Mouse (Mus musculus): ENCODE results near the gene Hif3a.
A peak's percentile ranks its signal among the peaks of the same experiment; 100 is the strongest.

Gene Hif3a

GRCm38 (mm10) chr7:17056601-17057523 is 5.4 kb downstream of the Hif3a start:
- DNase-seq (ENCODE audit: low read depth, low spot score): peak; percentile 67

GRCm38 (mm10) chr7:17056081-17056581 is 6.1 kb downstream of the Hif3a start:
- peak; percentile 98 for DNase-seq (ENCODE audit: low read depth, low spot score)

DNA sequence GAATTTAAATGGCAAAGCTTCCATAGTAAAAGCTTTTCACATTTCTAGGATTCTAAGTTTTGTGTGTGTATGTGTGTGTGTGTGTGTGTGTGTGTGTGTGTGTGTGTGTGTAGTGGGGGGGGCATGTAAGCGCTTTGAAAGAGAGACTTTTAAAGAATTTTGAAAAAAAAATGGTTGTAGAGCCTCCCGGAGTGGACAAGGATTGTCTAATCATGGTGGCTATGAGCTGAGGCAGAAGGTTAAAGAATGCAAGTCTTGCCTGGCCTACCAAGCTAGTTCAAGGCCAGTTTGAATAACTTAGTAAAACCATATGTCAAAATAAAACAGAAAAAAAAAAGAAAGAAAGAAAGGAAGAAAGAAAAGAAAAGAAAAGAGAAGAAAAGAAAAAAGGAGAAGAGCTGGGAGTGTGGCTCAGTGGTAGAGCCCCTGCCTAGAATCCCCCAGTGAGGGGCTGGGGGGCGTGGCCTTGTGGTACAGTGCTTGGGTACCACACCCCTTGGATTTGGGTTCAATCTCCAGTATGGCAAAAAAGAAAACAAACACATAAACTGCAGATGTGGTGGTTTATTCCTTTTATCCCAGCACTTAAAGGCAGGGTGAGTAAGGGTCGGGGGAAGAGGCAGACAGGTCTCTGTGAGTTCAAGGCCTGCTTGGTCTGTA is 6.8 kb downstream of the Hif3a start:
- DNase-seq (ENCODE audit: low read depth, low spot score): peak; percentile 29

GRCm38 (mm10) chr7:17054325-17054989 is 7.8 kb downstream of the Hif3a start:
- no peak for DNase-seq (ENCODE audit: low read depth, low spot score)

GRCm38 (mm10) chr7:17050933-17051594 is 11.2 kb downstream of the Hif3a start:
- DNase-seq (ENCODE audit: low read depth, low spot score): peak; percentile 83

DNA sequence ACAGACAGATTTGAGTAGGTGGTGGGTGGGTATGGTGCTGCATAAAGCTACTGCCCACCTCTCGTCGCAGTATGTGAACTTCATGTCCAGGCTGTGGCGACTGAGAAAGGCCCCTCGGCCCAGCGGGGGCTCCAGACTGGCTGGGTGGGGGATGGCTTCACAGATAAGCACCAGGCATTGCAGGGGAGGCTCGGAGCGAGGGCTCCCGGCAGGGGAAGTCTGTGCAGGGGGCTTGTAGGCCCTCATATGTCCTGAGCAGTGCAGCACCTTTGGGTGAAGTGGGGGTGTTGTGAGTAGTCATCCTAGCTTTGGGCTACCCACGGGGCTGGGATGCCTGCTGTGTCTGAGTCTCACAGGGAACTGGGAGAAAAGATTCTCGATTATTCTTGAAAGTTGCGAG is 11.7 kb downstream of the Hif3a start:
- DNase-seq (ENCODE audit: low read depth, low spot score): no peak

- no peak for DNase-seq (ENCODE audit: low read depth, low spot score)
Measured at GRCm38 (mm10) chr7:17048431-17049190, 13.6 kb downstream of the Hif3a start.

DNA sequence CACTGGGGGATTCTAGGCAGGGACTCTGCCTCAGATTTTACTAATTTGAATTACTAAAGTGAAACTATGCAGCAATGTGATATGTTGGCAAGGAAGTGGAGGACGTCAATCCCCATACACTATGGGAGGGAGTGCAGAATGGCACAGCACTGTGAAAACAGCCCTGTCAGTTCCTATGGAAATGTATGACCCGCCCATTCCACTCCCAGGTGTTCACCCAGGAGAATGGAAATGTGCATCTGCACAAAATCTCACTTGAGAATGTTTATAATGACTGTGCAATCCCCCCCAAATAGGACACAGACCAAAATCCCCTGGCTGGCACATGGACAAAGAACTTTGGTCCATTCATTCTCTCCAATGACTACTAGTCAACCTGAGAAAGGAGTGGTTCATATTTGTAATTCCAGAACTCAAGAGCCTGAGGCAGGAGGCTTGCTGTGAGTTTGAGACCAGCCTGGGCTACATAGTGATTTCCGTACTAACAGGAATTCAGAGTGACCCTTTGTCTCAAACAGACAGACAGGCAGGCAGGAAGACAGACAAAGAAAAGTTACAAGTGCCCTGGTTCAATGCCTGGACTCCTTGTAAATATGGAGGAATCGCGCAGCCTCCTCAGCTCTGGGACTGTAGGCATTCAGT is 15.1 kb downstream of the Hif3a start:
- peak; percentile 63 for DNase-seq (ENCODE audit: low read depth, low spot score)

DNA sequence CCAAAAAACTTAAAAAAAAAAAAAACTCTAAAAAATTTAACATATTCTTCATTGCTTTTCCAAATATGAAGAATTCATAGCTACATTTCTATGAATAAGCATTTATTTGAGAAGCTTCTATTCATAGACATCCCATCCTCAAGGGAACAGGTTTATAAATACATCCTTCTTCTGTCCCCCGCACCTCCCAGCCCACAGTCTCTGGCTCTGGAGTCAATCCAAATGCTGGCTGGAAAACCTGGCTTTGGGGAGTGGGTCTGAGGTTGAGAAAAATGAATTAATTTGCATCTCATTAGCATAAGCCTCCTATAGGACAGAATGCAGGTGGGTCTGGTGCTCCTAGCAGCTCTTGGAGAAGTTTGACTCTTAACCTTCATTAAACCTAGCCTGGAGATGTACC is 16.5 kb downstream of the Hif3a start:
- DNase-seq (ENCODE audit: low read depth, low spot score): no peak

DNA sequence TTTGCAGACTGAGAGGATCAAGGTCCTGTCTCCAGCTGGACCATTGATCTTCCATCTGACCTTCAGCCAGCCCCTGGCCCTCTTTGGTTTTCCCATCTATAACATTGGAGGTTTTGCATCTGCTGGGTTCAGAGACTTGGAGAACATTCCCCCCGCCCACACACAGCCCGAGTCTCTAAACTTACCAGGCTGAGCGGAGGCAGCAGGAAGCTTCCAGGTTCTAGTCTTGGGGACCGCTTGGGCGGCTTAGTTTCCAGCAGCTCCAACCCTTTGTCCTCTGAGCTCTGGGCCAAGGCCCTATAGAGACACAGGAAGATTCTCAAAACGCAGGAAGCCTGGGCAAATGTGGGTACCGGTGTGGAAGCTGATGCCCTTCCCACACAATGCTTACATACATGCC is 22.9 kb downstream of the Hif3a start:
- DNase-seq (ENCODE audit: low read depth, low spot score): no peak

GRCm38 (mm10) chr7:17038018-17038695 is 24.1 kb downstream of the Hif3a start:
- no peak for DNase-seq (ENCODE audit: low read depth, low spot score)

DNA sequence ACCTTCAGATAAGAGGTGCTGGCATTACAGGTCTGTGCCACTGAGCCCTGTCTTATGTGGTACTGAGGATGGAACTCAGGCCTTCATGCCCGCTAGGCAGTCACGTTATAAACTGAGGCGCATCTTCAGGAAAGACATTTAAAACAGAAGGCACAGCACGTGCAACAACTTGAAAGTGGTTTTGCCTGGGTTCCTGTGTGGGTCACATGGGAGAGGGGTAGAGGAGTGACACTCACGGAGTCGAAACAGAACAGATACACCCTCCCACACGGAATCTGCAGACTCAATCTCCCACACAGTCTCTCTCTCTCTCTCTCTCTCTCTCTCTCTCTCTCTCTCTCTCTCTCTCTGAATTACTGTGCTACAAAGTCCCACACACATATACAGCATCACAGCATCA is 32.0 kb downstream of the Hif3a start:
- DNase-seq (ENCODE audit: low read depth, low spot score): no peak

DNA sequence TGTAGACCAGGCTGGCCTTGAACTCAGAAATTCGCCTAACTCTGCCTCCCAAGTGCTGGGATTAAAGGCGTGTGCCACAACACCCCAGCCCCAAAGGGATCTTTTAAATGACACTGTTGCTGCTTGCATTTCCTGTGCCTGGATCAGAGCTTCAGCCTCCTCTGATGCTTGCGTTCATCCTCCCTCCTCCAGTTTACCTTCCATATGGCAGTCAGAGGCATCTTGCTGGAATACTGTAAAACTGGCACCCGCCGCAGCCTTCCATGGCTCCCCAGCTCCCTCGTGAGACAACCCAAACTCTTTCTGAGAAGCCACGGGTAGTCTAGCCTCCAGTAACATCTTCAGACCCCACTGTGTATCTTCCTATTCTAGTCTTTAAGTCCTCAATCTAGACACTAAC is 33.3 kb downstream of the Hif3a start:
- no peak for DNase-seq (ENCODE audit: low read depth, low spot score)

- DNase-seq (ENCODE audit: low read depth, low spot score): peak; percentile 97
Measured at GRCm38 (mm10) chr7:17027588-17028343, 34.5 kb downstream of the Hif3a start, which contains the start of gene Ppp5c. TSS of gene Ppp5c (minus strand) at chr7:17027924.

GRCm38 (mm10) chr7:17026710-17027587 is 35.3 kb downstream of the Hif3a start:
- DNase-seq (ENCODE audit: low read depth, low spot score): peak; percentile 89

DNA sequence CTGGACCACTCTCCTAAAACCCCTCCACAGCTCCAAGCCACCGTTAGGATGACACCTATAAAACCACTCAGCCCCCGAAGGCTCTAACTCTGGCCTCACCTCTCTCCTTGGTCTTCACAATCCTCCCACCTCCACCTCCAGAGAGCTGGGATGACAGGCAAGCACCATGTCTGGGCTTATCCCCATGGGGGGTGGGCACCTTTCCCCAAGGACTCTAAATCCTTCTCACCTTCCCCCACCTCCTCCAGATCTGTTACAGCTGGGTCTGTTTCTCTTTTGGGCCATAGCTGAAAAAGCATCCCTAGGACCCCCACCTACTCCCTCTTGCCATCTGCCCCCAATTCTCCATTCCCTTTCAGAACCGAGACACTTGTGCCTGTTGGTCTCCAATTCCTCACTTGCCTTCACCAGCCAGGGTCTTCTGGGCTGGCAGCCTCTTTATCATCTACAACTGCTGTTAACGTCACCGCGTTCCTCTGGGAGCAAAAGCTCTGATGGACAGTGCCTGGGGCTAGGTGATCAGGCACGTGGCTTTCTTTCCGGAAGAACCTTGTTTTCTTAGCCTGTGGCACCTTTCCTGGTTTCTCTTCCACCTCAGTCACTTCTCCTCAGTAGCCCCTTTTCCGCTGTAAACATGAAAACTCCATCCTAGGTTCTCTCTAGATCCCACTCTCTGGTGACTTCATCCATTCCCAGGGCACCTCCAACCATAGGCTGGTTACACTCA is 36.2 kb downstream of the Hif3a start:
- DNase-seq (ENCODE audit: low read depth, low spot score): no peak

GRCm38 (mm10) chr7:17025505-17025894 is 36.7 kb downstream of the Hif3a start:
- no peak for DNase-seq (ENCODE audit: low read depth, low spot score)
